Mouse (Mus musculus) urinary bladder, postnatal 25 days (tissue): ENCODE data around the gene Zdhhc20.
"Not testable (repeated sequence)": the region's sequence is repeated elsewhere in the genome, so short reads cannot be mapped to it uniquely, and the experiment has no call there.

Source experiments
- DNase-seq: peaks from one replicate; pipeline ENCODE4 v3.0.0; 2022; ENCODE audit warnings: low spot score

Zdhhc20 gene

GRCm38 (mm10) chr14:57889541-57890010 is 500 bp downstream of the Zdhhc20 start:
- DNase-seq: peak; percentile 30

- DNase-seq: no peak
Observed at GRCm38 (mm10) chr14:57887171-57887570, 2.9 kb downstream of the Zdhhc20 start.

- no peak for DNase-seq
Observed at GRCm38 (mm10) chr14:57886032-57886431, 4.0 kb downstream of the Zdhhc20 start.

GRCm38 (mm10) chr14:57883341-57883740 is 6.7 kb downstream of the Zdhhc20 start:
- peak; percentile 46 for DNase-seq

- DNase-seq: no peak
Observed at GRCm38 (mm10) chr14:57882720-57883119, 7.4 kb downstream of the Zdhhc20 start.

- DNase-seq: peak; percentile 36
Observed at GRCm38 (mm10) chr14:57881793-57882192, 8.3 kb downstream of the Zdhhc20 start.

- DNase-seq: no peak
Observed at GRCm38 (mm10) chr14:57881074-57881473, 9.0 kb downstream of the Zdhhc20 start.

- DNase-seq: no peak
Observed at GRCm38 (mm10) chr14:57877921-57878320, 12.2 kb downstream of the Zdhhc20 start.

GRCm38 (mm10) chr14:57866676-57867276 is 23.3 kb downstream of the Zdhhc20 start:
- DNase-seq: no peak

- no peak for DNase-seq
Observed at GRCm38 (mm10) chr14:57865256-57865655, 24.8 kb downstream of the Zdhhc20 start.

- DNase-seq: no peak
Observed at GRCm38 (mm10) chr14:57863129-57863528, 26.9 kb downstream of the Zdhhc20 start.

- no peak for DNase-seq
Observed at GRCm38 (mm10) chr14:57861987-57862412, 28.1 kb downstream of the Zdhhc20 start.

- no peak for DNase-seq
Observed at GRCm38 (mm10) chr14:57859520-57859919, 30.6 kb downstream of the Zdhhc20 start.

GRCm38 (mm10) chr14:57858601-57859000 is 31.5 kb downstream of the Zdhhc20 start:
- DNase-seq: no peak

GRCm38 (mm10) chr14:57856037-57856436 is 34.0 kb downstream of the Zdhhc20 start:
- DNase-seq: not testable (repeated sequence)

GRCm38 (mm10) chr14:57852961-57853360 is 37.1 kb downstream of the Zdhhc20 start:
- no peak for DNase-seq

- DNase-seq: no peak
Observed at GRCm38 (mm10) chr14:57850330-57850729, 39.7 kb downstream of the Zdhhc20 start.

- no peak for DNase-seq
Observed at GRCm38 (mm10) chr14:57848646-57849045, 41.4 kb downstream of the Zdhhc20 start.

- not testable (repeated sequence) for DNase-seq
Observed at GRCm38 (mm10) chr14:57848061-57848460, 42.0 kb downstream of the Zdhhc20 start.

GRCm38 (mm10) chr14:57844535-57844934 is 45.5 kb downstream of the Zdhhc20 start:
- no peak for DNase-seq

- DNase-seq: no peak
Observed at GRCm38 (mm10) chr14:57835157-57835556, 54.9 kb downstream of the Zdhhc20 start.

GRCm38 (mm10) chr14:57833526-57833925 is 56.5 kb downstream of the Zdhhc20 start:
- DNase-seq: no peak

- no peak for DNase-seq
Observed at GRCm38 (mm10) chr14:57827284-57827683, 62.8 kb downstream of the Zdhhc20 start.
